Mouse (Mus musculus) lung, adult 2 months (tissue): Measurements from ENCODE around the gene Gm20388. TPM values are rescaled to one million over a fixed set of nuclear protein-coding genes. Genes with fewer than 3 reads are reported as not detected.

Experiments used
- DNase-seq: peaks from one replicate; pipeline ENCODE4 v3.0.0; 2022
- H3K4me1 ChIP-seq: fragments of 200-500 bp; 2 replicates; pipeline ENCODE4 v1.6.1; 2011; ENCODE audit warnings: low read length; ENCODE audit not compliant: control insufficient read depth, insufficient read depth
- H3K4me3 ChIP-seq: fragments of 200-500 bp; replicated peaks from 2 replicates; pipeline ENCODE3; 2011; ENCODE audit warnings: low read depth, mild to moderate bottlenecking, control low read depth, low read length; ENCODE audit errors: extremely low read depth
- CTCF ChIP-seq: fragments of 200-500 bp; IDR thresholded peaks from 2 replicates; pipeline ENCODE4 v1.5.1; 2011; ENCODE audit warnings: mild to moderate bottlenecking, low read length, control low read depth; ENCODE audit not compliant: insufficient read depth
- POLR2A ChIP-seq: fragments of 200-500 bp; IDR thresholded peaks from 2 replicates; pipeline ENCODE4 v1.6.1; 2011; ENCODE audit warnings: low read depth, mild to moderate bottlenecking, control low read depth, low read length, borderline replicate concordance; ENCODE audit errors: extremely low read depth
- WGBS: fragments of 180-500 bp; shearing (Covaris S2); methylation state at CpG from one replicate; pipeline ENCODE4 v1.1.7; 2018; 5-methylcytosine and 5-hydroxymethylcytosine counted together
- polyA plus RNA-seq: library from polyadenylated mRNA; depleted of rRNA; stranded (reverse); fragments of >200 nt; gene quantifications from 2 replicates; pipeline ENCODE4 v1.2.3, GENCODE M21; 2012

Gene Gm20388
- polyA plus RNA-seq, 1 experiment = 67.8 TPM

- WGBS = 44% methylated on average over 9 of the region's 9 CpGs
- DNase-seq = no peak
- TF ChIP-seq CTCF (no peak), POLR2A (no peak)
- Histone ChIP-seq H3K4me3 (no peak overlapping the region), H3K4me1 (no peaks in the 10 kb centered on the region)
Measured at GRCm38 (mm10) chr8:122058510-122058909, 2147.9 kb downstream of the Gm20388 start.

- no peak for DNase-seq
- TF ChIP-seq POLR2A = no peak
- no peak for TF ChIP-seq CTCF
- 78% methylated on average over 8 of the region's 8 CpGs for WGBS
Measured at GRCm38 (mm10) chr8:122058951-122059350, 2148.3 kb downstream of the Gm20388 start.

GRCm38 (mm10) chr8:122062508-122063223 is 2152.0 kb downstream of the Gm20388 start:
- WGBS = 56% methylated on average over 12 of the region's 12 CpGs
- no peak overlapping the region for H3K4me3 ChIP-seq
- no peak for TF ChIP-seq POLR2A
- DNase-seq = no peak
- no peaks in the 10 kb centered on the region for H3K4me1 ChIP-seq

More at GRCm38 (mm10) chr8:122058951-122059350, 2148.3 kb downstream of the Gm20388 start:
- H3K4me1 ChIP-seq = no peaks in the 10 kb centered on the region
- no peak overlapping the region for H3K4me3 ChIP-seq

GRCm38 (mm10) chr8:122064353-122064752 is 2153.7 kb downstream of the Gm20388 start:
- DNase-seq = no peak
- WGBS = 65% methylated on average over 7 of the region's 7 CpGs

GRCm38 (mm10) chr8:122067783-122068505 is 2157.3 kb downstream of the Gm20388 start:
- WGBS = 46% methylated on average over 15 of the region's 15 CpGs
- DNase-seq = no peak
- no peak for TF ChIP-seq POLR2A
- TF ChIP-seq CTCF = no peak

More at GRCm38 (mm10) chr8:122064353-122064752, 2153.7 kb downstream of the Gm20388 start:
- Histone ChIP-seq H3K4me3 (no peak overlapping the region), H3K4me1 (no peaks in the 10 kb centered on the region)
- TF ChIP-seq CTCF (no peak), POLR2A (no peak)

DNA sequence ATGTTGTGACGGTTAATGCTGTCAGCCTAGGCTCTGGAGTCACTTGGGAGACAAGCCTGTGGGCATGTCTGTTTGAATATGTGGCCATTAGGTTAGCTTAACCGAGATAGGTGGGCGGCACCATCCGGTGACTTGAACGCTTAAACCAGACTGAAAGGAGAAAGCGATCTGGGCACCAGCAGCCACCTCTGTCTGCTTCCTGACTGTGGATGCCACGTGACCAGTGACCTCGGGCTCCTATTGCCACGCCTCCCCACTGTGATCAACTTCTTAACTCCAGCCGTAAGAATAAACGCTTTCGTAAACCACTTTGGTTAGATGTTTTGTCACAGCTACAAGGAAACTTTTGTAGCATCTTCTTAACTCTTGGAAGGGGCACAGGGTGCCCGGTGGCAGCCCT is 2158.0 kb downstream of the Gm20388 start:
- DNase-seq = no peak
- Histone ChIP-seq H3K4me1 (no peaks in the 10 kb centered on the region), H3K4me3 (no peak overlapping the region)
- TF ChIP-seq POLR2A = no peak
- no peak for TF ChIP-seq CTCF
- WGBS = 74% methylated on average over 13 of the region's 13 CpGs

More at GRCm38 (mm10) chr8:122067783-122068505, 2157.3 kb downstream of the Gm20388 start:
- Histone ChIP-seq H3K4me3 (no peak overlapping the region), H3K4me1 (no peaks in the 10 kb centered on the region)

GRCm38 (mm10) chr8:122069281-122069680 is 2158.6 kb downstream of the Gm20388 start:
- DNase-seq = no peak
- H3K4me3 ChIP-seq = no peak overlapping the region
- TF ChIP-seq POLR2A (no peak), CTCF (no peak)
- WGBS = 66% methylated on average over 11 of the region's 11 CpGs
- no peaks in the 10 kb centered on the region for H3K4me1 ChIP-seq

DNA sequence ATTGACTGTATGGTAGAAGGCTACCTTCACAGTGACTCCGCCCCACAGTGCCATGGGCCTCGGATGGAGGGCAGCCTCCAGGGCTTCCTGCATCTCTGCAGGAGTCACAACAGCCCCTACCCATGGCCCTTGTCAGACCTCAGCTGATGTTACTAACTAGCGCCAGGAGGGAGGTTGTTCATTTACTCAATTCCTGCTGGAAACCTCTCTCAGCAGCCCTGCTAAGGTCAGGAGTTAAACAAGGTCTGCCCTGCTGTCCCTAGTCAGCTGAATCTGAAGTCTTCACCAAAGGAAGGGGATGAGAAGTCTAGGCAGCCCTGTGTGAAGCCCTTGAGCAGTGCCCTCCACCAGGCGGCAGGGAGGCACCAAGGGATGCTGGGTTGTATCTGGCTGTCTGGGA is 2160.6 kb downstream of the Gm20388 start:
- no peaks in the 10 kb centered on the region for H3K4me1 ChIP-seq
- 70% methylated on average over 4 of the region's 4 CpGs for WGBS
- TF ChIP-seq POLR2A (no peak), CTCF (no peak)
- DNase-seq = no peak
- no peak overlapping the region for H3K4me3 ChIP-seq

GRCm38 (mm10) chr8:122073964-122074363 is 2163.3 kb downstream of the Gm20388 start:
- H3K4me1 ChIP-seq = no peaks in the 10 kb centered on the region
- no peak overlapping the region for H3K4me3 ChIP-seq
- TF ChIP-seq POLR2A (no peak), CTCF (no peak)
- 60% methylated on average over 9 of the region's 9 CpGs for WGBS
- no peak for DNase-seq

GRCm38 (mm10) chr8:122074442-122074841 is 2163.8 kb downstream of the Gm20388 start:
- TF ChIP-seq CTCF (no peak), POLR2A (no peak)
- WGBS = 37% methylated on average over 9 of the region's 9 CpGs

More at GRCm38 (mm10) chr8:122074442-122074841, 2163.8 kb downstream of the Gm20388 start:
- no peaks in the 10 kb centered on the region for H3K4me1 ChIP-seq
- H3K4me3 ChIP-seq = no peak overlapping the region
- DNase-seq = no peak
